Mouse (Mus musculus) small intestine, adult 2 months (tissue): ENCODE results near the gene Mctp1.

ENCODE experiments used
- CTCF ChIP-seq: fragments of 200-500 bp; IDR thresholded peaks from 2 replicates; pipeline ENCODE4 v1.5.1; 2012; ENCODE audit warnings: low read depth, mild to moderate bottlenecking, control low read depth, inconsistent platforms, low read length, moderate library complexity, mixed read lengths; ENCODE audit not compliant: insufficient replicate concordance, insufficient read length; ENCODE audit errors: extremely low read depth
- POLR2A ChIP-seq: fragments of 200-500 bp; IDR thresholded peaks from 2 replicates; pipeline ENCODE4 v1.6.1; 2012; ENCODE audit warnings: low read depth, mild to moderate bottlenecking, control low read depth, inconsistent platforms, low read length, moderate library complexity

GRCm38 (mm10) chr13:76620111-76620510 is 235.8 kb downstream of the Mctp1 start:
- TF ChIP-seq POLR2A (no peak), CTCF (no peak)
